Mouse (Mus musculus): Measurements from ENCODE around the gene Slit3.

- TF ChIP-seq CTCF (conservative IDR thresholded peaks at IDR 0.05; ENCODE audit: low read length), result no peak
- no peak for TF ChIP-seq NANOG (IDR thresholded peaks at IDR 0.05; ENCODE audit: borderline replicate concordance, low read length)
- no peak for TF ChIP-seq POU5F1 (IDR thresholded peaks at IDR 0.05; ENCODE audit: borderline replicate concordance, low read length)
Measured at GRCm38 (mm10) chr11:35116436-35116835, 4.6 kb upstream of the Slit3 start.

Measured in E14TG2a.4 (cell line).